Mouse (Mus musculus): ENCODE results near the gene Wbp11. TPM values are rescaled to one million over a fixed set of nuclear protein-coding genes. Genes with fewer than 3 reads are reported as not detected.
A peak's percentile ranks its signal among the peaks of the same experiment; 100 is the strongest.

The Wbp11 gene
- total RNA-seq (2021): 73.2 and 79.7 TPM in 2 replicates
- long read RNA-seq, transcript Wbp11-201 (12 exons, 2,739 nt): major isoform, 17 of 34 reads
- long read RNA-seq, partial matches to known transcripts: 11 of 34 reads
- long read RNA-seq, other reads (novel, unspliced or antisense): 6 of 34 reads

DNA sequence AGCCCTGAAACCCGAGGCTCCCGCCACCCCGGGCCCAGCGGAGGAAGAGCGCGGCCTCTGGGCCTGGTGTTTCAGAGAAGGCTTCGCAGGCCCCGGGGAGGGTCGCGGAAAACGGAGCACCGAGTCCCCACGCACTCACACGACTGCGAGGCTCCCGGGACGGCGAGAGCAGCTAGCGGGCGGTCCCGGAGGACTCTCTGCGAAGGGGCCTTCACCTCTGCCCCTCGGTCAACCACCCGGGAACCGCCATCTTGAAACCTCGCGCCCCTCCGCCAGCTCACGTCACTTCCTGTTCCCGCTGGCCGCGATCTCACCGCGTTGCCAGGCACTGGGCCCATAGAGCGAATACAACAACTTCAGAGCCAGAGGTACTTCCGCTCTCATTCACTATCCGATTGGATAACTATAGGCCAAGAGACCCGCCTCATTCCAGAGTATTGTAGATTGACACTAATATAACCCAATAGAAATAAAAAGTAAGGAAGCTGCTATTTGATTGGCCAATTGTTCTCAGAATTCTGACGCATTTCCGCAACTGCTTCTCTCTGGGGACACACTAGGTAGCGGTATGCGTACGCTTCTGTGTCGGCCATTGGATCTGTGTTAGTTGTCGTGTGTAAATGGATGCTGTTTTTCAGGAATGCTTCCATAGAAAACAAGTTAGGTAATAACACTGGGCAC, at the start of gene Wbp11:
Gene Wbp11, minus strand, starts transcription at position 353 of the 681 bp plus-strand sequence.
- peak; percentile 93 for DNase-seq

DNA sequence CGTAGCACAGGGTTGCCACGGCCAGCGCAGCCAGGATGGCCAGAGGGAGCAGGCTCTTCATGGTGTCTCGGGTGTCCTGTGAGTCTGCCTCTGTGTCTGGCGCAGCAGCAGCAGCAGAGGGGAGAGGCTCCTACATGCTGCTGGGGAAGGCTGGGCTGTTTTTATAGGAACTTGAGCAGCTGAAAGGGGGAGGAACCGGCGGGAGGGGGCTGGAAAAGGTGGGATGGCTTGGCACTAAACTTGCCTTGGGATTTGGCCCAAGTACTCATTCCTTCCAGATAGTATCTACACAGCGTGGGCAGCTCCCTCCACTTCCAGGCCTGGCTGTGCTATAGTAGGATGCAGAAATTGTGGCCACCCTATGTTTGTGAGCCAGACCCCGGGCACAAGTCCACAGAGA, 47.6 kb upstream of the Wbp11 start, which contains the start of gene Mgp:
Gene Mgp, minus strand, starts transcription at position 154 of the 400 bp plus-strand sequence.
- DNase-seq: no peak

DNA sequence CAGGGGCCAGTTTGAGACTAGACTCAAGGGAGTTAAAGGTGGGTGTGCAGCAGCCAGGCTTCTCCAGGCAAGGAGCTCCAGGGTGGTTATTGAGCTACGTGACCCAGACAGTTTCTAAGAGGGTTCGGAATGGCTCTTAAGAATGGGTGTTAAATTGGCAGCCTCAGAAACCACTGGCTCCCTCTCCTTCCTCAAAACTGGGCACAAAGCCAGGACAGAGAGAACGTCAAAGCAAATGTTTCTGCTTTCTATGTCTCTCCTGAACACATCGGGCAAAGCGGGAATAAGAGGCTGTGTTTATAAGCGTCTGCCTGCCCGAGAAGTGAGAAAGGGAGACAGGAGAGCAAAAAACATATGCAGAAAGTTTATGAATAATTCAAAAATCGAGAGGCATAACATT, 46.6 kb upstream of the Wbp11 start:
- DNase-seq: no peak

DNA sequence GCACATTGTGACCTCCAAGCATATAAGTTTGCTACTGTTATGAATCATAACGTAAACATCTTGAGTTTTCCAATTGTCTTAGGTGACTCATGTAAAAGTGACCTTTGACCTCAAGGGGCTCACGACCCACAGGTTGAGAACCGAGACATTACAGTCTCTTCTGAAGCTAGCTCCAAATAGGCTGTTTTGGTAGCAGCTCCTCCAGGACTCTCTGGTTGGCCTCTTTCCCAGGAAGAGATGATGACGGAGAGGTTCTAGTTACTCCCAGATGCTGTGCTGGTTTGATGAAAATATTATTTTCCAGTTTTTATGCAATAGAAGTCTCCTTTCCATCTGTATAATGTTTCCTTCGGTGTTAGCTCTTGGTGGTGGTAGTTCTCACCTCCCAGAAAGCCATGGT, 40.9 kb upstream of the Wbp11 start:
- no peak for DNase-seq

DNA sequence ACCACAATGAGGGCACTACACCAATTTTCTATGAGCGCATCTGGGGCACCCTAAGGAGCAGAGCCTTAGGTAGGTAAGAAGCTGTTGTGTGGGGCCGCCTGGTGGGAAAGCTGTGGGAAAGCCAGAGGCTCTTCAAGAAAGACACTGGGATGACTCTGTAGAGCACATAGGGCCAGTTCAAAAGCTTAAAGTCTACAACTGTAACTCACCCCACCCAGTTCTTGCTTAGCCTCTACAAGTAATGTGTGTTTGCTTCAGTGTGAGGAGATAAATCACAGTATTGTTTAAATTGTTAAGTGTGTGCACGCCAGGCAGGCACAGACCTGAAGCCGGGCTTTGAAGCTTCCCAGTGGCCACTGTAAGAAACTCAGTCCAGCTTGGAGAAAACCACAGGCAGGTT, 38.1 kb upstream of the Wbp11 start:
- no peak for DNase-seq

DNA sequence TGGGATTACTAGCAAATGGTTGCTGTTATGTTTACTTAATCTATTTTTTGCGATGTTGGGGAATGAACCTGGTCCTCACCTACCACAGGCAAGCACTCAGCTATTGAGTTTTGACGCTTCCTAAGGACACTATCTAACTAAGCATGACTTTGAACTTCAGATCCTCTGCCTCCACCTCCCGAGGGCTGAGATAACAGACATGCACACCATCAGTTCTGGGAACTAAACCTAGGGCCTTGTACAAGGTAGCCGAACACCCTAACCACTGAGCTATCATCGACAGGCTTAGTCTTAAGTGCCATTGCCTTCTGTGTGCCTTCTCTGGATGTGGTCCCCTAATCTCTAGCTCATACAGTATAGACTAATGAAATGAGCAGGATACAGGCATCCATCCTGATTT, 37.3 kb upstream of the Wbp11 start:
- no peak for DNase-seq

DNA sequence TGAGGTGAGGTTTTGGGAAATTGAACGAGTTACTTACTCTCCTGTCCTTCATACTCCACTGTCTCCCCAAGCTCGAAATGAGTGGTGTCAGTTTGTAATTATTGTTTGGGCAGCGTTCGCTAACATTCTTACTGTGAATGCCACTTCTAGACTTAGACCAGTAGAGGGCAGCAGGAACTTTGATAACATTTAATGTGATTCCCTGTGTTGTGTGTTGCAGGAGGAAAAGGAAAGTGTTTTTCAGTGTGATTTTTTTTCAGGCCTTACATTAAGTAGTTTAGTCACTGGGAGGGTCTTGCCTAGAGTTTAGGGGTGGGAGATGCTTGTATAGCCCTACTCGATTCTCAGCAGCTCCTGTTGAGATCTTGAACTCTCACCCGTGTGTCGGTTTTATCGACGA, 33.0 kb upstream of the Wbp11 start:
- no peak for DNase-seq

DNA sequence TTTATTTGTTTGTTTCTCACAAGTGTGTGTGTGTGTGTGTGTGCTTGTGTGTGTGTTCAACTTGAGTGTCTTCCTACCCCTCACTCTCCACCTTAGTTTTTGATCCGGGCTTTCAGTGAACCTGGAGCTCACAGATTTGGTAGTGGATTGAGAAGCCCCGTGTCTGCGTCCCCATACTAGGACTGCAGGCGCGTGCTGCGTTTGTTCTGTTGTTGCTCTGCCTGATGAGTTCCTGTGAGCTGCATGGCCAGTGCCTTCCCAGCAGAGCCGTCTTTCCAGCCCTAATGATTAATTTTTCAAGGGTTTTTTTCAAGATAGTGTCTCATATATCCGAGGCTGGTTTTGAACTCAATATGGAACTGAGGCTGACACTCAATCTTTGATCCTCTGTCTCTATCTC, 30.4 kb upstream of the Wbp11 start:
- DNase-seq: no peak

DNA sequence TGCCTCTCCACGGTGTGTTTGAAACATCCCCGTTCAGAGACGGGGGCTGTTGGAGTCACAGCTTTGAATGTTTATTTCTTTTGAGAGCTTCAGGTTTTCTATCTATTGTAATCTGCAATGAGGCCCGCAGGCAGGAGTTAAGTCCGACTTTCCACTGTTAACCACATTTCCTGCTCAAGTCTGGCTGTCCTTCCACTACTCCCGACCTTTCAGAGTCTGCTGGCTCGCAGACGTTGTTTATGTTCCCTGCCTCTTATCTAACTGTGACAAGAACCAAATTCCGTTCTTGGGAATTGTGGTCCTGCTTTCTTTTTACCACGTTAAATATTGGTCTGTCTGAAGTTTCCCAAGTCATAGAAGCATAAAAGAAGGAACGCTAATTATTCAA, 29.8 kb upstream of the Wbp11 start:
- no peak for DNase-seq

DNA sequence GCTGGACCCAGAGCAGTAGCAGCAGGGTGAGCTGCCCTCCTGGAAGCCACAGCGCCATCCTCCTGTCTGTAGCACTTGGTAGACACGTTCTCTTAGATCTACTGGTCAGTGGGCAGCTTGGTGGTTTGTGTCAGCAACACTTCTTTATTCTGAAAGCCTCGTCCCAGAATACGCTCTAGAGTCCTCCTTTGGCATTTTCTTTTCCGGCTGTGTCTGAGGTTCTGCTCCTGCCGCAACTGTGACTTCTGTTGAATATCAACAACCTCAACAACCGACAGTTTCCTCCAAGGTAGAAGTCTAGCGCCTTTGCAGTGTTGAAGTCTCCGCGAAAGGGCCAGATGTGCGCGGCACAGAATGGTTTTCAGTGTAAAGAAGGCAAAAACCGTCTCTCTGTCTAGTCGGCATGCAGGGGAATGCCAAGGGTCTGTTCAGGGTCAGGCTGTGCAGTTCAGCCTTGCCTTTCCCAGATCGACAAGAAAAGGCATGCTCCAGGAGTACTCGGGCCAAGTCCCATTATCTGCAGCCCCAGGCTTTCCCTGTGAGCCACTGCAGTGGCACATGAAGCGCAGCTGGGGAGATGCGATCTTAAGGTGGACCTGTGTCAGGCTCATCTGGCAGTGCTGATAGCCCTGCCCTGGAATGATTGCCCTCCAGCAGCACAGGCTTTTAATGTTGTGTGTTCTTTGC, 29.3 kb upstream of the Wbp11 start, which contains the start of gene Art4:
Gene Art4, minus strand, starts transcription at position 548 of the 687 bp plus-strand sequence.
- peak; percentile 17 for DNase-seq

DNA sequence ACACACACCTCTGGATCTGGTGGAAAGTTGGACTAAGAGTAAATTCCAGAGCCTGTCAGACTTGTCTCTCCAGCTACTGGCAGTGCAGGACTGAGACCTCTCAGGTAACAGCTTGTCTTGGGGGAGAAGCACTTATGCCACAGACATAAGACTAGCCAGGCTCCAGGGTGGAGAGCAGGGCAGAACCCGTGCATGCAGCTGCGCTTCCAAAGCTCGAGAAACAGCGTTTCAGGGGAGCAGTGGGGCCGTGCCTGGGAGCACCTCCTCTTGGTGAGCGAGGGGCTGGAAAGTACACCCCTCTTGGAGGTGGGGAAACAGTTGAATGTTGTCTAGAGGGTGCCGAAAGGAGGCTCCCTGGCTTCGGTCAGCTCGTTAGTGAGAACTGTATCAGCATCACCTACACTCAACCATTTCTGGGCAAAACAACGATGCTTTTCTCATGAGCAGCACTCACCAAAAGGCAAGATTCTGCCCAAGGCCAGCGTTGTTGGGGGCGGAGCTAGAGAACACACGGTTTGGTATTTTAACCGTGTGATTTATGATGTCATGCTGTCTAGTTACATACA, 28.1 kb upstream of the Wbp11 start:
- DNase-seq: peak; percentile 35

DNA sequence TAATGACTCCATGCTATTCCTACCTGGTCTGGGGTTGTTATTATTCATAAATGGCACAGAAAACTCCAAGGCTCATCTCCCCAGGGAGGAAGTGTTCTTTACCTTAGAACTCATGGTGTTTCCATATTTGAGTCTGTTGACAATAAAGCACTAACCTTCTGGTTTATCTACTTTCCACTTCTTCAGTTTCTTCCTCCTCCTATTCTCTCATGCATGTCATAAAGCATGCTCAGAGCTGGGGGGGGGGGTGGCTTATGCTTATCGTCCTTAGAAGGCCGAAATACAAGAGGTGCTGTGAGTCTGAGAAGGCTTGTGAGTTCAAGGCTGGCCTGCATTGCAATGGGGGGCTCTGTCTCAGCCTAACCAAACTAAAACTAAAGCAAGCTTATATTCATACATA, 27.1 kb upstream of the Wbp11 start:
- DNase-seq: no peak

DNA sequence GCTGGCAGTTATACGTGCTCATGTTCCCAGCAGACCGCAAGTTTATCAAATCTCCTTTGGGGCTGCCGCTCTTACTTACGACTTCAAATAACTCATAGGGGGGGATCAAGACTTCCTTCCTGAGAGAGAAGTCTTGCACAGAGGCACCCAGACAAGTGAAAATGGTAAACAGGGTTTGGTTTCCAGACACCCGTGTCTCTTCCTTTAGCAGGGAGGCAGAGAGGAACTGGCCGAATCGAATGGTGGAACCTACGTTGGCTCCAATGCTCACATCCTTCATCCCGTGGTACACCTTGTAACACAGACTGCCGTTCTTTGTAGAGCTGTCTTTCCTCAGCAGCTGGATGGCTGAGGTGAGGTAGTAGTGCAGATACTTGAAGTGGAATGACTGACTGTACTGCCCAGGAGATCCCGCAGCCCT, 26.3 kb upstream of the Wbp11 start:
- DNase-seq: no peak

DNA sequence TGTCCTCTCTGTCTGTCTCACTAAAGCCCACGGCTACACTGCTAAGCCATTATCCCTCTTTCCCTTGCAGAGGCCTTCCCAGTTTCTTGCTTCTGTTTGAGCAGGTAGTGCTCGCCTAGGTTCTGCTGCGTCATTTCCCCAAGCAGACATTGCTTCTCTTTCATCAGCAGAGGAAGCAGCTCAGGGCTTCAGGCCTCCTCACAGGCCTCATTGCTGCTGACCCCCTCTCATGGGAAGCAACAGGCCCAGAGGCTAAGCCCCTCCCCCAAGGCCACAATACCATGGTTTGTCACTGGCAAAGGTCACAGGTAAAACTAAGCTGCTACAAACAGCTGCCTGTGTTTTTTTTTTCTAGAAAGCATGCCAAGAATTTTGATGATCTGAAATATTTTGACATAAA, 24.7 kb upstream of the Wbp11 start:
- no peak for DNase-seq

DNA sequence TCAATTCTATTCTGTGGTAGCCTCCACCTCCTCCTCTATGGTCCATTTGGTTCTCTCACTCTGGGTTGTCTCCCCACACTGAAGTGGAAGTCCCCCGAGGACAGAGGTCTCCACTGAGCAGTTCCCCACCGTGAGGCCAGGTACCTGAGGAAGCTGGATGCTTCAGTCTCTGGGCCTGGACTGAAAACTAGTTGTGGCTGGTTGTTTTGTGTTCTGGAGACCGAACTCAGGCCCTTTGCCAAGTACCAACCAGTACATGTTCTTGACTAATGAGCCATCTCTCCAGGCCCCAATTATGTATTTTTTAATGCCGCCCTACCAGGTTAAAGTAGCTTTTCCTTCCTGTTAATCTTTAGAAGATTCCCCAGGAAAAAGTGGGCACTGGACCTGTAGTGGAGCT, 24.3 kb upstream of the Wbp11 start:
- DNase-seq: no peak

DNA sequence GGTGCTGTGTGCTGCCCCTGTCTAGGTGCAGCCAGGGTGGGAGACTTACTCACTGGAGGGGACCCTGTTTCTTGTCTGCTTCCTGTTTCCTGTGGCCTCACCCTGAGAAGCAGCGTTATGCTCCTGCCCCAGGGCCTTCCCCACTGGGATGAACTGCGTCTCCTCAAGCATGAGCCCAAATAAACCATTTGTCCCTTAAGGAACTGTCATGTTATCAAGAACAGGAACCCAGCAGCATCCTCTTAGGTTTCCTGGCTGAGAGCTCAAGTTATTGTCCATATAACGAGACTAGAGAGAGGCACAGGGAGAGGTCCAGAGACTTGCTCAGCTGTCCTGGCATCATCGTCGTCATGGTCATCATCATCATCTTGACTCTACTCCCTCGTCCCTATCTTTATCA, 22.2 kb upstream of the Wbp11 start:
- DNase-seq: no peak

DNA sequence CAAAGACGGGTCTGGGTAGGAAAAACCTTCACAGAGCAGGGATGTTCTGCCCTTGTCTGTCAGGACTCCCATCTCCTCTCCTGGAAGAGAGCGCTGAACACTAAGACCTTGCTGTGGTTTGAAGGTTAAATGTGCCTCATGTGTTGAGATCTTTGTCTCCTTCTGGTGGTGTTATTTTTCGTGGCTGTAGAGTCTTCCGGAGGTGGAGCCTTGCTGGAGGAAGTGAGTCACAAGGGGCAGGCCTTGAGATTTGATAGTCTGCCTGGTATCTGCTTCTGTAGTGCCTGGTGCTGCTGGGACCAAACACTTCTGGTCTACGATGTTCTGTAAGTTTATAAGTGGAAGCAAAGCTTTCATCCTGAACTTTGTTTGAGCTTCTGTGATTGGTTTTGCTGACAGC, 20.9 kb upstream of the Wbp11 start:
- DNase-seq: no peak

DNA sequence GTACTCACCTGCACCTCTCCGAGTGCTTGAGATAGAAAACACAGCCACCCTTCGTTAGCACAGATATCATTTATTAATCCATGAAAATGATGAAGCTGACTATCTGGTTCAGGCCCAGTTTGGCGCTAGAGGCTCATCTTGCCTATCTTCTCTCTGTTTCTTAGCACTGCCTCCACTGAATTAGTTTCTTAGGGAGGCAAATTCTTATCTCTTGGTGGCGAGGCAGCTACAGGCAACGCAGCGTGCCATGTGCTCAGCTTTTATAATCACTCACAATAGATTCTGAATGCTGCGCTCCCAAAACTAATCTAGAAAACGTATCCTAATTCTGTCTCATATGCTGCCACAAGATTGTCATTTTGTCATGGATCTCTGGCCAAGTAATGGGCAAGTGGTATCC, 20.4 kb upstream of the Wbp11 start:
- no peak for DNase-seq

DNA sequence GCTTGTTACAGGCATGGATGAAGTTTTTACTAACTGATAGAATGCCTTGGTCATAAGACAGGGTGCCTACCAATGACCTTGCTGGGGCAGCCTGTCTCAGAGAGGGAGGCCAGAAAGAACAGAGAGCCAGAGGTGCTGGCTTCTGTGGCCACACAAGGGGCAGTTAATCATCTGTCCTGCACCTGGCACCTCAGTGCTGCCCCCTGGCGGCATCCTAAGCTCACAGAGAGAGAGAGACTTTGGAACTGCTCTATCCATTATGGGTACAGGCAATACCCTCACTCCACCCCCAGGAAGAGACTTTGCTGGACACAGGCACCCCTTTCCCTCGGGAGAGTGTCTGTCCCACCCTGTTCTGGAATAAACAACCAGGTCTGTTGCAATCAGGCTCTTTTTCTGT, 19.8 kb upstream of the Wbp11 start:
- DNase-seq: peak; percentile 70

DNA sequence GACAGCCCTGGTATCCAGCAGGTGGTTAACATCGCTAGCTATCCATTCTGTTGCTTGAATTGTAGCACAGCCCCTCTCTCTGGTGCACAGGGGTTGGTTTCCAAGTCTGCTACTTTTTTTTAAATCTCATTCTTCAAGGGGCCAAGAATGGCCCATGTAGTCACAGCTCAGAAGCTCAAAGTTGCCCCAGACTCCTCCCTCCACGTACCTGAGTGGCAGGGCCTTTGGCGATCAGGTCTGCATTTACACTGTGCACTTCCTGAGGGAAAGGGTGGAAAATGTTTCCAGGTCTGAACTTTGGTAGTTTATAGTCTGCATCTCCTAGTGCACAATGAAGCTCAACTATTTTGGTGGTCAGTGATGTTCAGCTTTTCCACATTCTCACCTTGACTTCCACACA, 19.2 kb upstream of the Wbp11 start:
- DNase-seq: no peak

DNA sequence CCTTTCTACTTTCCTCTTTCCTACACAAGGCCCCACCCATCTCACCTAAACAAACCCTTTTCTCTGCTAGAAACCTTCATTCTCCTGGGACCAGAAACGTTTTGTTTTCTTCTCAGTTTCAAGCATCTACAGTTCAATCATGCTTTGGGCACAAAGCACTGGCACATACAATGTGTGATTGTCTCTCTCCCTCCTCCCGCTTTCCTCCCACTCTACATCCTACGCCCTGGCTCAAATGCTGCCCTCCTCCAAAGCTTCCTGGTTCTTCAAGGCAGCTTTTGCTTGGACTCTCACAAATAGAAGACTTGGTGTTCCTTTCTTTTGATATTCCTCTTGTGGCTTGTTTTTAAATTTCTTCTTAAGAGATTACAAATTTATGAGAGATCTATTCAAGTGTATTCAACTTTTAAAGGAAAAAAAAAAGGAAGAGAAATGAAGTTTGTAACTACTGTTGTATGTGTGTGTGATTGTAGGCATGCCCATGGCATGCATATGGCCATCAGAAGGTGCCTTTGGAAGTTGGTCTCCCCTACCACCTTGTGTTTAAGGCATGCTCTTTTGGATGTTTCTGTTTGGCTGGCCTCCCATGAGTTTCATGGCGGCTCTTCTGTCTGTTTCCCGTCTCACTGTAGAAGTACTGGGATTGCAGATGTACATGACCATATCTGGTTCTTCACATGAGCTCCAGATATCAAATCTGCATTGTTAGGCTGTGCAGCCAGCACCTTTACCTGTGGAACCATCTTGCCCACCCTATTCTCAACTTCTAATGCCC, 17.9 kb upstream of the Wbp11 start:
- no peak for DNase-seq

DNA sequence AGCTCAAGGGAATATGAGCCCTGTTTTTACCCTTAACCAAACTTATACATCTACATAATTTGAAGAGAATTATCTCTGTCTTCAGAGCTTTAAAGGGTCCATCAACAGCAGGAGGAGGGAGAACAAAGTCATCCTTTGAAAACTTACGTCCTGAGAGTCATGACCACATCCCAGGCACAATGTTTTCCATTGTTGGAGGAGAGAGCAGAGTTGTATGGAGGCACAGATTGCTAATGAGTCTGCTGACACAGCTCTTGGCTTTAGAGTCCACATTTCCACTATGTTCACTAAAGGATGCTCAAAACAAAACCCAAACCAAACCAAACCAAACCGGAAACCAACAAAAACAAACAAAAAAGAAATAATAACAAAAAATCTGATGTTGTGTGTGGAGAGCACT, 16.9 kb upstream of the Wbp11 start:
- DNase-seq: no peak

DNA sequence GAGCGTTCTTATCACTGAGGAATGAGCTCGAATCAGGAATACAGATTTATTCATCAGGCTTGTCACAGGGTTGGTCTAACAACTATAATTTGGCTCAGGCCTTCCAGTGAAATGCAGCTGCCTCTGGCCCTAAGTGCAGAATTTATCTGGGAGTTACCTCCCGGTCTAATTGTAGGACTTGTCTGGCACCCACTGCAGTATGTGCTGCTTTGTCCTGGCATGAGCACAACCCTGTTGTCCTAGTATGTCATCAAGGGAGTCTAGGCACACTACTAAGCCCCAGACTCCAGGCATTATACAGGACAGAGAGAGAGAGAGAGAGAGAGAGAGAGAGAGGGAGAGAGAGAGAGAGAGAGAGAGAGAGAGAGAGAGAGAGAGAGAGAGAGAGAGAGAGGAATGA, 9.3 kb upstream of the Wbp11 start:
- no peak for DNase-seq
